Mouse (Mus musculus): ENCODE measurements at regions not wholly inside any gene's neighbourhood (a gene's known extent, or its start where the extent isn't known, plus 50 kb on each side); places are given as distances from the start of the nearest gene placed in this dataset.
"Not testable (repeated sequence)": the region's sequence is repeated elsewhere in the genome, so short reads cannot be mapped to it uniquely, and the experiment has no call there.

DNA sequence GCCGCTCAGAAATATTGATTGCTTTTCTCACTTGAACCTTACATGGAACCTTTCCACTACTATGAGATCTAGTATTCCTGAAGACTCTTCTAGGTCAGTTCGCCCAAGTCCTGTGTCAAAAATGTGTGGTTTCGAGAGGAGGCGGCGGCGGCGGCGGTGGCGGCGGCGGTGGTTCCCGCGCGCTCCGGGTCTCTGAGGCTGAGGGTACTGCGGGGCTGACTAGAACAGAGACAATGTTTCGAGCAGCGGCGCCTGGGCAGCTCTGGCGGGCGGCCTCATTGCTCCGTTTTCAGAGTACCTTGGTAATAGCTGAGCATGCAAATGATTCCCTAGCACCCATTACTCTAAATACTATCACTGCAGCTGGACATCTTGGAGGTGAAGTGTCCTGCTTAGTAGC is 957.0 kb upstream of the Gm597 start:
- DNase-seq: not testable (repeated sequence)

- peak; percentile 65 for DNase-seq
Measured at GRCm38 (mm10) chr1:29731930-29732329, 951.9 kb upstream of the Gm597 start.

Measured in adrenal gland, adult 2 months (tissue).